Mouse (Mus musculus): ENCODE results near the gene Gpr157. TPM values are rescaled to one million over a fixed set of nuclear protein-coding genes. Genes with fewer than 3 reads are reported as not detected.

Gene Gpr157
- polyA plus RNA-seq, 1 experiment from 2014 or later, result 0.08 TPM

DNA sequence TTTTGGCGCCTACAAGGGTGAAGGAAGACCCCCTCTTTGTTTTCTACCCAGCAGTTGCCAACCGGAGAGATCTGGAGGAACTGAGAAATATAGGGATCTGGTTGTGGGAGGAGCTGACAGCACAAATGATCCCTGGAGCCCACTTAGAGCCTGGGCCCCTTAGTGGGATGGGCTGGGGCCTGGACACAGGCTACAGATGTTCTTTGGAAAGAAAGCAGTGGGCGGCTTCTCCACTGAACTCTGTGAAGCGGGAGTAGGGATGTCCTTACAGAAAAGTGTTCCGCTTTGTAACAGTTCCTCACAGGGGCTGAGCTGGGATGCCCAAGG is 7.3 kb downstream of the Gpr157 start:
- no peak overlapping the region for H3K9ac ChIP-seq
- H3K27ac ChIP-seq, result no peak overlapping the region
- H3K27me3 ChIP-seq, result peaks cover 55% of the 10 kb centered on the region
- 19% methylated on average over 5 of the region's 5 CpGs for WGBS
- H3K36me3 ChIP-seq (ENCODE audit: poor library complexity, severe bottlenecking), result no peaks in the 10 kb centered on the region
- peaks cover 5% of the 10 kb centered on the region; the same call in 1 of the 2 replicates for H3K4me1 ChIP-seq
- ATAC-seq, result no peak
- H3K4me2 ChIP-seq, result no peak overlapping the region
- no peaks in the 10 kb centered on the region for H3K9me3 ChIP-seq (replicated peaks)
- H3K4me3 ChIP-seq, result no peak overlapping the region

DNA sequence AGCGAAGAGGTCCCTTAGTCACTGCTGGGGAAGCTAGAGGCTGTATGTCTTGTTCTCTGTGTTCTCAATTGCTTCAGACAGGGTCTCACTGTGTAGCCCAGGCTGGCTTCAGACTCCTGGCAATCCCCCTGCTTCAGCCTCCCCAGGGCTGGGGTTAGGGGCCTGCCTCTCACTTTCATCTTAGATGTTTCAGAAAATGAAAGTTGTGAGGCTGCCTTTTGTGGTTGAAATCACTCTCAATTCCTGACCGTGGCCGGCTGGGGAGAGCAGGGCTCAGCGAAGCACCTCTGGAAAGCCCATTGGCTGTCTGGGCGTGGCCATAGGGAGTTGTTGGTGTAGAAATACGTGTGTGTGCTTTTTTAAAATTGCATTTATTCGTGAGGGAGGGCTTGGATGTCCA is 9.1 kb downstream of the Gpr157 start:
- peaks cover 51% of the 10 kb centered on the region for H3K27me3 ChIP-seq
- no peak for ATAC-seq

DNA sequence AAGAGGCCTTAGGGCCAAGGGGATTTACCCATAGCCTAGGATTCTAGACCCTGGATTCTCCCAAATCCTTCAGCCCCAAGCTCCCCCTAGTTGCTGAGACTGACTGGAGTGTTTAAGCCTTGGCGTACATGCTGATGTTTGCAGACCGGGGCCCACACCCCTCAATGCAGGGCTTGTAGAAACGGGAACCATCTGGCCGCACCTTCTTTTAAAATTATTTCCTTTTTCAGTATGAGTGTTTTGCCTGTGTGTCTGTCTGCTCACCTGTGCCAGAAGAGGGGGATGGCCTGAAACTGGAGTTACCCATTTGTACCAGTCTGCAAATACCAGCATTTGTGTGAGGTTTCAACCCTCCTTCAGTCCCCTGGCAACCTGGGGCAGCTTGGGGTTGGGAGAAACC is 10.7 kb downstream of the Gpr157 start:
- H3K4me1 ChIP-seq, result peaks cover 5% of the 10 kb centered on the region; the same call in 1 of the 2 replicates
- no peak overlapping the region for H3K9ac ChIP-seq
- WGBS, result 90% methylated on average over 4 of the region's 4 CpGs
- no peak overlapping the region for H3K4me3 ChIP-seq
- H3K36me3 ChIP-seq (ENCODE audit: poor library complexity, severe bottlenecking), result no peaks in the 10 kb centered on the region
- ATAC-seq, result no peak
- H3K4me2 ChIP-seq, result no peak overlapping the region
- H3K9me3 ChIP-seq (replicated peaks), result no peaks in the 10 kb centered on the region
- no peak overlapping the region for H3K27ac ChIP-seq
- H3K27me3 ChIP-seq, result peaks cover 38% of the 10 kb centered on the region

More for the DNA sequence above, 9.1 kb downstream of the Gpr157 start:
- no peaks in the 10 kb centered on the region for H3K9me3 ChIP-seq (replicated peaks)
- H3K4me2 ChIP-seq, result no peak overlapping the region
- WGBS, result 87% methylated on average over 7 of the region's 7 CpGs
- no peak overlapping the region for H3K9ac ChIP-seq
- H3K4me1 ChIP-seq, result peaks cover 5% of the 10 kb centered on the region; the same call in 1 of the 2 replicates
- H3K27ac ChIP-seq, result no peak overlapping the region
- H3K4me3 ChIP-seq, result no peak overlapping the region
- H3K36me3 ChIP-seq (ENCODE audit: poor library complexity, severe bottlenecking), result no peaks in the 10 kb centered on the region

- WGBS, result 21% methylated on average over 10 of the region's 10 CpGs
- Histone ChIP-seq H3K4me1 (peaks cover 5% of the 10 kb centered on the region; the same call in 1 of the 2 replicates), H3K4me3 (no peak overlapping the region), H3K9me3 (replicated peaks) (no peaks in the 10 kb centered on the region), H3K9ac (no peak overlapping the region), H3K27ac (no peak overlapping the region), H3K27me3 (peaks cover 32% of the 10 kb centered on the region), H3K36me3 (ENCODE audit: poor library complexity, severe bottlenecking) (no peaks in the 10 kb centered on the region), H3K4me2 (no peak overlapping the region)
- ATAC-seq, result peak; percentile 59; the same call in 1 of the 2 replicates
Observed at GRCm38 (mm10) chr4:150098880-150099279, 11.7 kb downstream of the Gpr157 start.

GRCm38 (mm10) chr4:150102822-150103221 is 15.7 kb downstream of the Gpr157 start:
- peaks cover 21% of the 10 kb centered on the region for H3K27me3 ChIP-seq
- WGBS, result 88% methylated on average over 7 of the region's 7 CpGs
- H3K4me3 ChIP-seq, result no peak overlapping the region
- ATAC-seq, result no peak
- no peaks in the 10 kb centered on the region for H3K4me1 ChIP-seq
- H3K9ac ChIP-seq, result no peak overlapping the region
- no peak overlapping the region for H3K4me2 ChIP-seq
- no peaks in the 10 kb centered on the region for H3K9me3 ChIP-seq (replicated peaks)
- H3K27ac ChIP-seq, result no peak overlapping the region
- H3K36me3 ChIP-seq (ENCODE audit: poor library complexity, severe bottlenecking), result no peaks in the 10 kb centered on the region

GRCm38 (mm10) chr4:150105671-150106070 is 18.5 kb downstream of the Gpr157 start:
- no peaks in the 10 kb centered on the region for H3K36me3 ChIP-seq (ENCODE audit: poor library complexity, severe bottlenecking)
- 69% methylated on average over 7 of the region's 7 CpGs for WGBS
- H3K4me3 ChIP-seq, result no peak overlapping the region
- no peak for ATAC-seq
- no peaks in the 10 kb centered on the region for H3K4me1 ChIP-seq
- H3K4me2 ChIP-seq, result no peak overlapping the region
- H3K9ac ChIP-seq, result no peak overlapping the region
- 0 out of 2 replicates have a peak, but pooled peaks cover 6% of the 10 kb centered on the region for H3K27me3 ChIP-seq
- H3K27ac ChIP-seq, result no peak overlapping the region
- H3K9me3 ChIP-seq (replicated peaks), result no peaks in the 10 kb centered on the region

GRCm38 (mm10) chr4:150106637-150107036 is 19.5 kb downstream of the Gpr157 start:
- no peak overlapping the region for H3K4me3 ChIP-seq
- no peaks in the 10 kb centered on the region for H3K9me3 ChIP-seq (replicated peaks)
- no peak overlapping the region for H3K9ac ChIP-seq
- no peak overlapping the region for H3K27ac ChIP-seq
- 83% methylated on average over 5 of the region's 5 CpGs for WGBS
- no peaks in the 10 kb centered on the region for H3K36me3 ChIP-seq (ENCODE audit: poor library complexity, severe bottlenecking)
- no peak for ATAC-seq
- H3K4me1 ChIP-seq, result no peaks in the 10 kb centered on the region
- H3K27me3 ChIP-seq, result no peaks in the 10 kb centered on the region
- H3K4me2 ChIP-seq, result no peak overlapping the region

- Histone ChIP-seq H3K9me3 (replicated peaks) (no peaks in the 10 kb centered on the region), H3K4me1 (no peaks in the 10 kb centered on the region), H3K36me3 (ENCODE audit: poor library complexity, severe bottlenecking) (no peaks in the 10 kb centered on the region), H3K27ac (no peak overlapping the region), H3K9ac (no peak overlapping the region), H3K4me2 (no peak overlapping the region), H3K27me3 (no peaks in the 10 kb centered on the region), H3K4me3 (no peak overlapping the region)
- 54% methylated on average over 3 of the region's 3 CpGs for WGBS
- ATAC-seq, result no peak
Observed at GRCm38 (mm10) chr4:150109636-150110035, 22.5 kb downstream of the Gpr157 start.

DNA sequence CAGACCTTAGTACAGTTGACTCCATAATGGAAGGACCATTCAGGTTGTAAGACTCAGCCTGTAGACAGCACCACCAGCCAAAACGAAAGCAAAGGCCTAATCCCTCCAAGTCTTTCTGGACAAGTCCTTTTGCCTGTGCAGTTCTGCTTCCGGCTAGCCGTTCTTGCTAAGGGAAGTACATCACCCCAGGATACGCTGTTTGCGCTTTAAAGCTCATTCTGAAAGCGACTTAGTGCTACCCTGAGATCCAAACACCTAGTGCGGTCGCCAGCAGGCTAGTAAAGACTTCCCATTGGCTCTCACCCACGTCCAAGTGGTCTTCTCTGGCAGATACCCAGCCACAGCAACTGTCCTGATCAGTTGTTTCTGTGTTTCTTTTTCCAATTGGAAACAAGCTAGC is 23.2 kb downstream of the Gpr157 start:
- WGBS, result 72% methylated on average over 9 of the region's 9 CpGs
- H3K27me3 ChIP-seq, result no peaks in the 10 kb centered on the region
- no peak for ATAC-seq
- H3K27ac ChIP-seq, result no peak overlapping the region
- H3K36me3 ChIP-seq (ENCODE audit: poor library complexity, severe bottlenecking), result no peaks in the 10 kb centered on the region
- no peak overlapping the region for H3K4me3 ChIP-seq
- no peak overlapping the region for H3K4me2 ChIP-seq
- H3K4me1 ChIP-seq, result no peaks in the 10 kb centered on the region
- H3K9me3 ChIP-seq (replicated peaks), result no peaks in the 10 kb centered on the region
- no peak overlapping the region for H3K9ac ChIP-seq

- Histone ChIP-seq H3K4me1 (no peaks in the 10 kb centered on the region), H3K27ac (no peak overlapping the region), H3K4me2 (peak overlapping the region; percentile 39), H3K36me3 (ENCODE audit: poor library complexity, severe bottlenecking) (no peaks in the 10 kb centered on the region), H3K9ac (no peak overlapping the region), H3K4me3 (no peak overlapping the region), H3K27me3 (no peaks in the 10 kb centered on the region), H3K9me3 (replicated peaks) (no peaks in the 10 kb centered on the region)
- 9% methylated on average over 15 of the region's 15 CpGs for WGBS
- ATAC-seq, result 0 out of 2 replicates have a peak, but pooled peaks have one; percentile 6
Observed at GRCm38 (mm10) chr4:150112867-150113266, 25.7 kb downstream of the Gpr157 start.

DNA sequence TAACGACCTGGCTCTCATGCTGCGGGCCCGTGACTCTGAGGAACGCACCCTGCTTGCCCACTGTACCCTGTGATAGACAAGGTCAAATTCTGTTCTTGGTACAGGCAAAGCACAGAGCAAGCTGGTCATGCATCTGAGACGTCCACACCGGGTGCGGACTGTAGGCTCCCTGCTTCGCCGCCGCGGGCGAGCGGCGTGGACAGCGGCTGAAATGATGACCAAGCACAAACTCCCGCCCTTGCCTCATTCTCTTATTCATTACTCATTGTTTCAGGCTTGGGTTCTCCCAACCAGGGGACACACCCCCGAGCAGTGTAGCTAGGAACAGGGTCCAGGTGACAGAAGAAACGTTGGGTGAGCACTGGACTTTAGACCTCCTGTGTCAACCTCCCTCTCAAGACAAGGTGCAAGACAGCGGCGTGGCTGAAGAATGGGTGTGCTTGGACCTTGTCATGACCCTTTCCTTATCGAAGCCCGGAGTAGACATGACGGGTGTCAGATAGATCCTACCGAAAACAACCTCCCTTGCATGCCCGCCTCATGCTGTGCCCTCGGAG is 27.4 kb downstream of the Gpr157 start:
- Histone ChIP-seq H3K9ac (no peak overlapping the region), H3K27me3 (no peaks in the 10 kb centered on the region), H3K9me3 (replicated peaks) (no peaks in the 10 kb centered on the region), H3K27ac (no peak overlapping the region), H3K4me2 (no peak overlapping the region), H3K4me3 (no peak overlapping the region), H3K36me3 (ENCODE audit: poor library complexity, severe bottlenecking) (no peaks in the 10 kb centered on the region), H3K4me1 (peaks cover 5% of the 10 kb centered on the region; the same call in 1 of the 2 replicates)
- WGBS, result 90% methylated on average over 26 of the region's 26 CpGs
- ATAC-seq, result no peak

DNA sequence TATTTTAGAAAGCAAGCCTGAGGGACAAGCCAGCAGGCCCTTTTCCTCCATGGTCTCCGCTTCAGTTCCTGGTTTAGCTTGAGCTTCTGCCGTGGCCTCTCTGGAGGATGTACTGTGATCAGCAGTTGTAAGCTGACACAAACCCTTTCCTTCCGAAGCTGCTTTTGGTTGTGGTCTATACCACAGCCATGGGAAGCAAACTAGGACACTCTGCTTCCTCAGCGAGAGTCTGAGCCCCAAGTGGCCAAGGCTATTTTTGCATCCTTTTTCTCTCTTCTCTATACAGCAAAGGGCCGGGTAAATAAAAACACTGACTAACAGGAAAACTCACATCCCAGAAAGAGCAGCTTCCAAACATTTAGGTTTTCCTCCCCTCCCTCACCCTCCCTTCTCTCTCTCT is 30.1 kb downstream of the Gpr157 start:
- Histone ChIP-seq H3K4me3 (no peak overlapping the region), H3K9ac (no peak overlapping the region), H3K27ac (no peak overlapping the region), H3K4me2 (no peak overlapping the region), H3K4me1 (peaks cover 8% of the 10 kb centered on the region; the same call in 1 of the 2 replicates), H3K9me3 (replicated peaks) (no peaks in the 10 kb centered on the region), H3K36me3 (ENCODE audit: poor library complexity, severe bottlenecking) (no peaks in the 10 kb centered on the region), H3K27me3 (no peaks in the 10 kb centered on the region)
- ATAC-seq, result no peak
- WGBS, result 47% methylated on average over 5 of the region's 5 CpGs

DNA sequence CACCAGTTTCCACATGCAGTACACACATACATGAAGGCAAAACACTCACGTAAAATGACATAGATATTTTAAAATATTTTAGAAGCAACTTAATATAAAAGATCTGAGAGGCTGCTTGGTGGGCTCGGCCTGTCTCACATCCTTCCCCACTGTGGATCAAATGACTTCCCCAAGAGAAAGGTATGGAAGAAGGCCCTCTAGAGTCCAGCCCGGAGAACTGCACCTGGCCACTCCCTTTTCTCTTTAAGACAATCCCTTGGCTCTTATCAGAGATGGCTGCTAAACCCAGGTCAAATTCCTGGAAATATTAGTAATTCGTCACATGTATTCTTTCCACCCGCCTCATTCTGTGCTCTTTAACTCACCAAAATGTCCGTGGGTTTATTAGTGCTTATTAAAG is 31.0 kb downstream of the Gpr157 start:
- H3K27me3 ChIP-seq, result no peaks in the 10 kb centered on the region
- H3K27ac ChIP-seq, result no peak overlapping the region
- no peaks in the 10 kb centered on the region for H3K36me3 ChIP-seq (ENCODE audit: poor library complexity, severe bottlenecking)
- no peak overlapping the region for H3K4me2 ChIP-seq
- H3K4me1 ChIP-seq, result peaks cover 8% of the 10 kb centered on the region; the same call in 1 of the 2 replicates
- ATAC-seq, result no peak
- no peak overlapping the region for H3K9ac ChIP-seq
- no peak overlapping the region for H3K4me3 ChIP-seq
- no peaks in the 10 kb centered on the region for H3K9me3 ChIP-seq (replicated peaks)
- 65% methylated on average over 6 of the region's 6 CpGs for WGBS

Measured in forebrain, embryonic 13.5 days (tissue).